Mouse (Mus musculus) ovary, adult 2 months (tissue): Measurements from ENCODE around the gene Ehd3. TPM values are rescaled to one million over a fixed set of nuclear protein-coding genes. Genes with fewer than 3 reads are reported as not detected.

ENCODE experiments used
- polyA plus RNA-seq: library from polyadenylated mRNA; depleted of rRNA; stranded (reverse); fragments of >200 nt; gene quantifications from 2 replicates; pipeline ENCODE4 v1.2.3, GENCODE M21; 2012; rRNA removed

Ehd3 gene
- polyA plus RNA-seq = 7.1 and 9.5 TPM in 2 replicates

GRCm38 (mm10) chr17:73803521-73804184 is at the start of gene Ehd3:
Gene Ehd3, plus strand, starts transcription at chr17:73804134.

Other genes with a start within 250 kb of the Ehd3 start
- gene Galnt14, start 93.7 kb upstream of the Ehd3 start, polyA plus RNA-seq = 0.71 and 1.2 TPM in 2 replicates
- 22.0 and 22.1 TPM in 2 replicates for gene Xdh, start 146.1 kb downstream of the Ehd3 start, polyA plus RNA-seq
- gene Srd5a2, start 243.8 kb downstream of the Ehd3 start, polyA plus RNA-seq = 0.59 and 1.3 TPM in 2 replicates